Mouse (Mus musculus): ENCODE measurements around the gene Atp7a. TPM values are rescaled to one million over a fixed set of nuclear protein-coding genes. Genes with fewer than 3 reads are reported as not detected.

Gene Atp7a
- polyA plus RNA-seq, 1 experiment from 2014 or later, result 9.5 TPM

Other genes starting within 250 kb of the Atp7a start
- gene Atrx, start 97.9 kb upstream of the Atp7a start, polyA plus RNA-seq (2015; fragmentation: Nextera tagmentation; extraction: Ambion mirVana), result 224 TPM in 2 replicates
- gene Magt1, start 15.4 kb upstream of the Atp7a start, polyA plus RNA-seq (2015; fragmentation: Nextera tagmentation; extraction: Ambion mirVana), result 20.0 and 28.4 TPM in 2 replicates
- 449 and 530 TPM in 2 replicates for gene Cox7b, start 11.6 kb upstream of the Atp7a start, polyA plus RNA-seq (2015; fragmentation: Nextera tagmentation; extraction: Ambion mirVana)
- 0.29 and 0.59 TPM in 2 replicates for gene Tlr13, start 115.9 kb downstream of the Atp7a start, polyA plus RNA-seq (2015; fragmentation: Nextera tagmentation; extraction: Ambion mirVana)
- gene Pgk1, start 159.8 kb downstream of the Atp7a start, polyA plus RNA-seq (2015; fragmentation: Nextera tagmentation; extraction: Ambion mirVana), result 288 and 308 TPM in 2 replicates
- gene Taf9b, start 193.9 kb downstream of the Atp7a start, polyA plus RNA-seq (2015; fragmentation: Nextera tagmentation; extraction: Ambion mirVana), result 19.9 and 21.4 TPM in 2 replicates
- not detected in 2 replicates for gene Fnd3c2, start 228.1 kb downstream of the Atp7a start, polyA plus RNA-seq (2015; fragmentation: Nextera tagmentation; extraction: Ambion mirVana)

Measured in neural tube, embryonic 15.5 days (tissue).